Mouse (Mus musculus) neural tube, embryonic 15.5 days (tissue): ENCODE data around the gene Prkg2. TPM values are rescaled to one million over a fixed set of nuclear protein-coding genes. Genes with fewer than 3 reads are reported as not detected.

ENCODE experiments used
- ATAC-seq: fragments of 200-750 bp; cut with Nextera tagmentation; 2 replicates; pipeline ENCODE4 v1.8.0; 2017; ENCODE audit warnings: mild to moderate bottlenecking, moderate TSS enrichment, moderate library complexity; ENCODE audit not compliant: low FRiP score
- H3K27ac ChIP-seq: fragments of 300-500 bp; sonication (generic); replicated peaks from 2 replicates; pipeline ENCODE4 v1.5.1; 2015; ENCODE audit warnings: mild to moderate bottlenecking, inconsistent platforms
- H3K27me3 ChIP-seq: fragments of 300-500 bp; sonication (generic); replicated peaks from 2 replicates; pipeline ENCODE4 v1.6.1; 2015; ENCODE audit warnings: inconsistent platforms
- H3K36me3 ChIP-seq: fragments of 300-500 bp; sonication (generic); 2 replicates; pipeline ENCODE4 v1.6.1; 2015; ENCODE audit warnings: inconsistent platforms
- H3K4me1 ChIP-seq: fragments of 300-500 bp; sonication (generic); 2 replicates; pipeline ENCODE4 v1.6.1; 2015; ENCODE audit warnings: inconsistent platforms
- H3K4me2 ChIP-seq: fragments of 300-500 bp; sonication (generic); 2 replicates; pipeline ENCODE4 v1.6.1; 2015; ENCODE audit warnings: inconsistent platforms, mild to moderate bottlenecking, moderate library complexity
- H3K4me3 ChIP-seq: fragments of 300-500 bp; sonication (generic); replicated peaks from 2 replicates; pipeline ENCODE4 v1.5.1; 2015; ENCODE audit warnings: mild to moderate bottlenecking, inconsistent platforms
- H3K9ac ChIP-seq: fragments of 300-500 bp; sonication (generic); replicated peaks from 2 replicates; pipeline ENCODE4 v1.6.1; 2015; ENCODE audit warnings: mild to moderate bottlenecking, inconsistent platforms
- H3K9me3 ChIP-seq: fragments of 300-500 bp; sonication (generic); replicated peaks from 2 replicates; pipeline ENCODE4 v1.6.1; 2016; ENCODE audit warnings: inconsistent platforms
- WGBS: fragments of 180-500 bp; shearing (Covaris S2); methylation state at CpG from one replicate; pipeline ENCODE4 v1.1.7; 2015; ENCODE audit warnings: mixed read lengths; 5-methylcytosine and 5-hydroxymethylcytosine counted together
- polyA plus RNA-seq: library from polyadenylated mRNA; unstranded; fragments of >200 nt; fragmentation: Nextera tagmentation; extraction: Ambion mirVana; gene quantifications from 2 replicates; pipeline ENCODE4 v1.2.1, GENCODE M21; 2015

Gene Prkg2
- polyA plus RNA-seq, 1 experiment from 2014 or later: 1.8 TPM

GRCm38 (mm10) chr5:98966679-98967078 is 70.5 kb downstream of the Prkg2 start:
- H3K9me3 ChIP-seq: no peaks in the 10 kb centered on the region
- no peak for ATAC-seq
- no peaks in the 10 kb centered on the region for H3K27me3 ChIP-seq
- no peak overlapping the region for H3K4me3 ChIP-seq
- H3K4me2 ChIP-seq: no peak overlapping the region
- H3K4me1 ChIP-seq: peaks cover 7% of the 10 kb centered on the region; the same call in 1 of the 2 replicates
- H3K36me3 ChIP-seq: no peaks in the 10 kb centered on the region
- H3K9ac ChIP-seq: no peak overlapping the region
- no peak overlapping the region for H3K27ac ChIP-seq
- 92% methylated on average over 9 of the region's 9 CpGs for WGBS

DNA sequence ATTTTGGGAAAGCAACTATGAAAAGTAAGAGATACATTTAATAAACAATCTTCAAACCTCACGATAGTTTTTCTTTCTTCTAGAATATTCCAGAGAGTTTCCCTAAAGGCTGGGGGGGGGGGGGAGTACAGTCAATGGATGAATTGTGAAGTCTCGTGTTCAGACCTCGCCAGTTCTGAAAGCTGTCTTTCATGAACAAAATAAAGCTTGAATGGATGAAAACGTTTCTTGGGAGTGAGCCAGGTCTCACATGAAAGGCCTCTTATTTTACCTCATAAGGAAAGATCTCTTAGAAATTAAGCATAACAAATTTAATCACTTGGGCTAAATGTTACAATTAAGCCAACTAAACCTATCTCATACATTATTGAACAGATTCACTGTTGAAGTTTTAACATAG is 72.0 kb downstream of the Prkg2 start:
- no peaks in the 10 kb centered on the region for H3K9me3 ChIP-seq
- H3K4me3 ChIP-seq: no peak overlapping the region
- 25% methylated on average over 4 of the region's 4 CpGs for WGBS
- H3K4me1 ChIP-seq: peaks cover 7% of the 10 kb centered on the region; the same call in 1 of the 2 replicates
- ATAC-seq: no peak
- H3K4me2 ChIP-seq: no peak overlapping the region
- no peaks in the 10 kb centered on the region for H3K36me3 ChIP-seq
- H3K27me3 ChIP-seq: no peaks in the 10 kb centered on the region
- no peak overlapping the region for H3K9ac ChIP-seq
- H3K27ac ChIP-seq: no peak overlapping the region

DNA sequence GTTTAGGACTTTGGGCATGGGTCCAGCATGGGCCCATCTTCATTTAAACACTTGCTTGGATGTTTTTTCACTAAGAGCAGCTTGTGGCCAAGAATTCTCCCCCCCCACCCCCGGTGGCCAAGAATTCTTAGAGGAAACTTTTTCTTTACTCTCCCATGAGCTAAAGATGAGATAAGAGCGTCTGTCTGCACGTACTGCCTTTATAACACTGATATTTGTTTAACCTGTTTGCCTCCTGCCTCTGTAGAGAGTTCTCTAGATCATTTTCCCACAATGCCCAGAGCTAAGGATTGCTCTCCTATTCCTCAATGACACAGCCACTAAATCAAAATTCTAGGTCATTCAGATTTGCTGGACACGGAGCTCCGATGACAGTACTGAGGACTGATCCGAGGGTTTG is 72.8 kb downstream of the Prkg2 start:
- Histone ChIP-seq H3K4me3 (no peak overlapping the region), H3K27me3 (no peaks in the 10 kb centered on the region), H3K27ac (no peak overlapping the region), H3K4me2 (no peak overlapping the region), H3K9me3 (no peaks in the 10 kb centered on the region), H3K4me1 (peaks cover 7% of the 10 kb centered on the region; the same call in 1 of the 2 replicates), H3K36me3 (no peaks in the 10 kb centered on the region), H3K9ac (no peak overlapping the region)
- no peak for ATAC-seq
- 66% methylated on average over 6 of the region's 6 CpGs for WGBS

GRCm38 (mm10) chr5:98962472-98962871 is 74.7 kb downstream of the Prkg2 start:
- Histone ChIP-seq H3K36me3 (no peaks in the 10 kb centered on the region), H3K27me3 (no peaks in the 10 kb centered on the region), H3K9me3 (no peaks in the 10 kb centered on the region), H3K4me2 (no peak overlapping the region), H3K4me1 (peaks cover 7% of the 10 kb centered on the region; the same call in 1 of the 2 replicates), H3K27ac (no peak overlapping the region), H3K9ac (no peak overlapping the region), H3K4me3 (no peak overlapping the region)
- 25% methylated on average over 2 of the region's 2 CpGs for WGBS
- no peak for ATAC-seq

DNA sequence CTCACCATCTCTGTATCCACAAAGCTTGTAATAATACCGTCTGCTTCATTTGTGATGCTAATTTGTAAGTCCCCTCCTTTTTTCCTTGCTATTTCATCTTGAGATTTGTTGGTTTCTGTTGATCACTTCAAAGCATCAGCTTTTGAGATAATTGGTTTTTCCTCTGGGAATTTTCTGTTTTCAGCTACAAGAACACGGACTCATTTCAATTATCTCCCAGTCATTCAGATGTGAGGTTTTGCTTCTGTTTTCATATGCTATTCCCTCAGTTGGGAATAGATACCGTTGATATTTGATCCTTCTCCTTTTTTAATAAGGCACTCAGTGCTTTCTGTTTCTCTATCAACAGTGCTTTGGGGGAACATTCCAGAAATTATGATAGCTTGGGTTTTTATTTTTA is 81.6 kb downstream of the Prkg2 start:
- H3K4me1 ChIP-seq: no peaks in the 10 kb centered on the region
- H3K36me3 ChIP-seq: no peaks in the 10 kb centered on the region
- no peak for ATAC-seq
- WGBS: 31% methylated on average over 3 of the region's 3 CpGs
- no peaks in the 10 kb centered on the region for H3K9me3 ChIP-seq
- no peak overlapping the region for H3K4me3 ChIP-seq
- no peak overlapping the region for H3K4me2 ChIP-seq
- no peaks in the 10 kb centered on the region for H3K27me3 ChIP-seq
- no peak overlapping the region for H3K9ac ChIP-seq
- H3K27ac ChIP-seq: no peak overlapping the region

DNA sequence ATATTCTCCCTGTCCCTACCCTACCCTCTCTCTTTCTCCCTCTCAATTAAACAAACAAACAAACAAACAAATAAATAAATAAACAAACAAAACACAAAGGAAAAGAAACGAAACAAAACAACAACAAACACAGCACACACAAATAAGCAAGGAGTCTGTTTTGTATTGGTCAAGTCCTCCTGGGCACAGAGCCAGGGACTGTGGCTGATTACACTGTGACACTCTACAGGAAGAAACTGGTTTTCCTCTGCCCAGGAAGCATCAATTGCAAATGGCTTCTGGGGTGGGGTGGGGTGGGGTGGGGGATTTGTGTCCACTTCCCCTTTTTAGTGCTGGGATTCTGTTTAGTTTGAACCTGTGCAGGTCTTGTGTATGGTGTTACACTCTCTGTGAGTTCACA is 83.8 kb downstream of the Prkg2 start:
- no peaks in the 10 kb centered on the region for H3K9me3 ChIP-seq
- H3K4me3 ChIP-seq: no peak overlapping the region
- H3K9ac ChIP-seq: no peak overlapping the region
- H3K27me3 ChIP-seq: no peaks in the 10 kb centered on the region
- H3K4me1 ChIP-seq: no peaks in the 10 kb centered on the region
- H3K4me2 ChIP-seq: no peak overlapping the region
- ATAC-seq: no peak
- H3K27ac ChIP-seq: no peak overlapping the region
- WGBS: 61% methylated on average over 1 of the region's 1 CpGs
- no peaks in the 10 kb centered on the region for H3K36me3 ChIP-seq

DNA sequence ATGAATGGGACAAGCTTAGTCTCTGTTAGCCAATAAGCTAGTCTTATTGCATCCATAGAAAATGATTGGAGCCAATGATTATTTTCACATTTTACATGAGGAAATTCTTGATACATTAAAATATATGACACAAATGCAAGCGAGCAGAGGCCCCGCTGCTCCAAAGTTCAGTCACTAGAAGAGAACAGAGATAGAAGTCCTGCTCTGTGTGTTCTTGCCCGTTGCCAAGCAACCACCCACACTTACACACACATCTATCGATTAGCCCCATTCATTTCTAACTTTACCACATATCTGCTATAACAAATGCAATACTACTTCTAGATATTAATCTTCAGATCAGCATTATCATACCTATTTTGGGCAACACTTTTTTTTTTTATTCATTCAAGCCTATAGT is 85.6 kb downstream of the Prkg2 start:
- no peaks in the 10 kb centered on the region for H3K4me1 ChIP-seq
- H3K4me2 ChIP-seq: no peak overlapping the region
- no peak for ATAC-seq
- WGBS: 79% methylated on average over 4 of the region's 4 CpGs
- H3K9ac ChIP-seq: no peak overlapping the region
- no peaks in the 10 kb centered on the region for H3K27me3 ChIP-seq
- no peaks in the 10 kb centered on the region for H3K36me3 ChIP-seq
- H3K9me3 ChIP-seq: no peaks in the 10 kb centered on the region
- no peak overlapping the region for H3K4me3 ChIP-seq
- H3K27ac ChIP-seq: no peak overlapping the region

DNA sequence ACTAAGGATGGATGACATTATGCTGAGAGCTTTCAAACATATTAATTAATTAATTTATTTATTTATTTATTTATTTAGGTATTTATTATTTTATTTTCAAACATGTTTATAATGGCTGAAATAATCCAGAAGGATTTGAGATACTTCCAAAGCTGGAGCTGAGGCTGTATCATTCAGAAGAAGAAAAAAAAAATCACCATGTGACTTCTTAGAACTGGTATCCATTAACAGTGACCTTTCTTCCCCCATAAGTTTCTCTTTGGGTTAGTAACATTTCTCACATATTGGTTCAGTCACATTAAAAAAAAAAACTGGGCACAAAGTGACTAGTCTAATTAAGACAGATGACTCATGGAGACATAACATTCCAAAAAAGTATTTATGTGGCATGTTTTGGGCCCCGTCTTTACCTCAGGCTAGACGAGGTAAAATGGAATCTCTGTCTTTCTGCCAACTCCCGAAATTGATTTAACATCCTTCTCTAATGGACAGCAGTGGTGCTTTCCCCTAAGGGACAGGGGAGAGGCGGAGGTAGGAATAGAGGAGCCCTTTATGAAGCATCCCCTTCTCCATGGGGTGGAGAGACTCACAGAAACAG is 86.6 kb downstream of the Prkg2 start:
- Histone ChIP-seq H3K9ac (no peak overlapping the region), H3K27me3 (no peaks in the 10 kb centered on the region), H3K27ac (no peak overlapping the region), H3K4me1 (no peaks in the 10 kb centered on the region), H3K9me3 (no peaks in the 10 kb centered on the region), H3K36me3 (no peaks in the 10 kb centered on the region), H3K4me3 (no peak overlapping the region), H3K4me2 (no peak overlapping the region)
- no peak for ATAC-seq
- WGBS: 75% methylated on average over 4 of the region's 4 CpGs

GRCm38 (mm10) chr5:98949784-98950183 is 87.4 kb downstream of the Prkg2 start:
- Histone ChIP-seq H3K9me3 (no peaks in the 10 kb centered on the region), H3K27ac (no peak overlapping the region), H3K9ac (no peak overlapping the region), H3K4me1 (no peaks in the 10 kb centered on the region), H3K36me3 (no peaks in the 10 kb centered on the region), H3K4me2 (no peak overlapping the region), H3K27me3 (no peaks in the 10 kb centered on the region), H3K4me3 (no peak overlapping the region)
- ATAC-seq: no peak
- WGBS: 91% methylated on average over 10 of the region's 10 CpGs

DNA sequence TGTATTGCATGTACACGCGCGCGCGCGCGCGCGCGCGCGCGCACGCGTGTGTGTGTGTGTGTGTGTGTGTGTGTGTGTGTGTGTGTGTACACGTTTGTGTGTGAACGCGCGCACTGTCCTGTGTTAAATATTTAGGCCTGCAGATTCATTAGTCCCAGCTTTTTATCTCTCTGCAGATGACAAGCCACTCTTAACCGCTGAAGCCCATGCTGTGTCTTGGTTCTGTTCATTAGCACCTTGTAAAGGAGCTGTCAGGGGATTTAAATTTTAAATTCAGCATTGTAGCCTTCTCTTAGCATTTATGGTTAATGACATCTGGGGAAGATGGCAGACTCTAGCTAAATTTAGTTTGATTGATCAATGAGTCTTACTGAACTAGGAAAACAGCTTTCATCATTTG is 90.5 kb downstream of the Prkg2 start:
- 94% methylated on average over 20 of the region's 20 CpGs for WGBS
- H3K27me3 ChIP-seq: no peaks in the 10 kb centered on the region
- H3K4me1 ChIP-seq: no peaks in the 10 kb centered on the region
- no peak overlapping the region for H3K4me3 ChIP-seq
- no peak overlapping the region for H3K27ac ChIP-seq
- no peaks in the 10 kb centered on the region for H3K36me3 ChIP-seq
- H3K9me3 ChIP-seq: no peaks in the 10 kb centered on the region
- no peak overlapping the region for H3K4me2 ChIP-seq
- H3K9ac ChIP-seq: no peak overlapping the region
- no peak for ATAC-seq

DNA sequence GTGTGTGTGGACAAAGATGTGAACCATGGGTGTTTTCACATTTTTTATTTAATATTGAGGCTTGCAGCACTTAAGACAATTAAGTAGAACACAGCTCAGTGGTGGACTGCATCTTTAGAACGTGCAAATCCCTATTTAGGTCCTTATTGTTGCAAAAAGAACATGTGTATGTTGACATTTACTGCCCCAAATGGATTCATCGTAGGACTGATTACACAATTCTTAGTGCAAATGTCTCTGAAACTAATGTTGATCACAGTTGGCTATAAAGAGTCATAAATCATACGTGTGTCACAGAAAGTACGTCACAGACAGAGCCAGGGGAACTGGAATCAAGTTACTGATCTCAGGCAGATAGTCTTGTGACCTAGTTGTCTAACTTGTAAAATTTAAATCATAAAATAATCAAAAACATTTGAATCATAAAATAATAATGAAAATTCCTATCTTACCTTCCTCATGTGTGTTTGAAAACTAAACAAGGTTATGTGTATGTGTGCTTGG is 91.0 kb downstream of the Prkg2 start:
- no peak overlapping the region for H3K4me2 ChIP-seq
- no peak overlapping the region for H3K9ac ChIP-seq
- no peaks in the 10 kb centered on the region for H3K4me1 ChIP-seq
- no peaks in the 10 kb centered on the region for H3K9me3 ChIP-seq
- no peak overlapping the region for H3K4me3 ChIP-seq
- 67% methylated on average over 4 of the region's 4 CpGs for WGBS
- no peak overlapping the region for H3K27ac ChIP-seq
- no peaks in the 10 kb centered on the region for H3K36me3 ChIP-seq
- no peak for ATAC-seq
- no peaks in the 10 kb centered on the region for H3K27me3 ChIP-seq

- Histone ChIP-seq H3K9me3 (no peaks in the 10 kb centered on the region), H3K27me3 (no peaks in the 10 kb centered on the region), H3K4me1 (no peaks in the 10 kb centered on the region), H3K9ac (no peak overlapping the region), H3K27ac (no peak overlapping the region), H3K4me3 (no peak overlapping the region), H3K36me3 (no peaks in the 10 kb centered on the region), H3K4me2 (no peak overlapping the region)
- WGBS: 55% methylated on average over 6 of the region's 6 CpGs
- ATAC-seq: no peak
Measured at GRCm38 (mm10) chr5:98943776-98944175, 93.4 kb downstream of the Prkg2 start.
